Mouse (Mus musculus): ENCODE results near the gene Srms. TPM values are rescaled to one million over a fixed set of nuclear protein-coding genes. Genes with fewer than 3 reads are reported as not detected.

Gene Srms
- polyA plus RNA-seq, 1 experiment: not detected

- Histone ChIP-seq H3K4me1 (ENCODE audit: control insufficient read depth, insufficient read depth, low read length) (no peaks in the 10 kb centered on the region), H3K27ac (ENCODE audit: insufficient read depth, low read length) (no peak overlapping the region), H3K4me3 (ENCODE audit: insufficient read depth, low read length) (no peak overlapping the region)
- no peak for TF ChIP-seq CTCF (IDR thresholded peaks at IDR 0.05; ENCODE audit: borderline replicate concordance, insufficient read depth, low read length)
- no peak for TF ChIP-seq POLR2A (IDR thresholded peaks at IDR 0.05; ENCODE audit: low read depth, low read length)
These were observed 55.8 kb downstream of the Srms start for GRCm38 (mm10) chr2:181157180-181157579.

- no peak for TF ChIP-seq POLR2A (IDR thresholded peaks at IDR 0.05; ENCODE audit: low read depth, low read length)
- no peak for TF ChIP-seq CTCF (IDR thresholded peaks at IDR 0.05; ENCODE audit: borderline replicate concordance, insufficient read depth, low read length)
- Histone ChIP-seq H3K4me3 (ENCODE audit: insufficient read depth, low read length) (no peak within 1 kb of the TSS), H3K27ac (ENCODE audit: insufficient read depth, low read length) (no peak within 1 kb of the TSS), H3K4me1 (ENCODE audit: control insufficient read depth, insufficient read depth, low read length) (no peaks in the 10 kb centered on the region)
These were observed 56.5 kb downstream of the Srms start, which contains the start of gene Eef1a2 for GRCm38 (mm10) chr2:181156248-181157121. Gene Eef1a2 (minus strand): TSS chr2:181157014.

- TF ChIP-seq CTCF (IDR thresholded peaks at IDR 0.05; ENCODE audit: borderline replicate concordance, insufficient read depth, low read length): no peak
- no peak for TF ChIP-seq POLR2A (IDR thresholded peaks at IDR 0.05; ENCODE audit: low read depth, low read length)
- no peaks in the 10 kb centered on the region for H3K4me1 ChIP-seq (ENCODE audit: control insufficient read depth, insufficient read depth, low read length)
- no peak overlapping the region for H3K4me3 ChIP-seq (ENCODE audit: insufficient read depth, low read length)
- H3K27ac ChIP-seq (ENCODE audit: insufficient read depth, low read length): no peak overlapping the region
These were observed 57.2 kb downstream of the Srms start for GRCm38 (mm10) chr2:181155801-181156200.

Other genes with a start within 250 kb of the Srms start
- gene Arfgap1, start 246.0 kb downstream of the Srms start, polyA plus RNA-seq (2011; ENCODE audit: insufficient read length, low read depth, missing spikeins): 88.3 and 96.5 TPM in 2 replicates
- gene Col20a1, start 226.7 kb downstream of the Srms start, polyA plus RNA-seq (2011; ENCODE audit: insufficient read length, low read depth, missing spikeins): 0.23 and 0.40 TPM in 2 replicates
- not detected in 2 replicates for gene Chrna4, start 169.6 kb downstream of the Srms start, polyA plus RNA-seq (2011; ENCODE audit: insufficient read length, low read depth, missing spikeins)
- not detected in 2 replicates for gene Kcnq2, start 77.9 kb downstream of the Srms start, polyA plus RNA-seq (2011; ENCODE audit: insufficient read length, low read depth, missing spikeins)
- gene Eef1a2, start 56.2 kb downstream of the Srms start, polyA plus RNA-seq (2011; ENCODE audit: insufficient read length, low read depth, missing spikeins): not detected in 2 replicates
- gene Ppdpf, start 25.9 kb downstream of the Srms start, polyA plus RNA-seq (2011; ENCODE audit: insufficient read length, low read depth, missing spikeins): 37.8 and 40.9 TPM in 2 replicates
- not detected in 2 replicates for gene Ptk6, start 10.4 kb downstream of the Srms start, polyA plus RNA-seq (2011; ENCODE audit: insufficient read length, low read depth, missing spikeins)
- gene Fndc11, start 6.8 kb upstream of the Srms start, polyA plus RNA-seq (2011; ENCODE audit: insufficient read length, low read depth, missing spikeins): not detected in 2 replicates
- gene Helz2, start 28.8 kb upstream of the Srms start, polyA plus RNA-seq (2011; ENCODE audit: insufficient read length, low read depth, missing spikeins): 10.5 and 12.3 TPM in 2 replicates
- 20.0 and 23.6 TPM in 2 replicates for gene Gmeb2, start 74.8 kb upstream of the Srms start, polyA plus RNA-seq (2011; ENCODE audit: insufficient read length, low read depth, missing spikeins)
- gene Stmn3, start 101.3 kb upstream of the Srms start, polyA plus RNA-seq (2011; ENCODE audit: insufficient read length, low read depth, missing spikeins): not detected in 2 replicates
- gene Rtel1, start 106.6 kb upstream of the Srms start, polyA plus RNA-seq (2011; ENCODE audit: insufficient read length, low read depth, missing spikeins): 40.8 and 43.5 TPM in 2 replicates
- 13.5 and 19.1 TPM in 2 replicates for gene Zgpat, start 151.7 kb upstream of the Srms start, polyA plus RNA-seq (2011; ENCODE audit: insufficient read length, low read depth, missing spikeins)
- 32.8 and 37.6 TPM in 2 replicates for gene Arfrp1, start 152.2 kb upstream of the Srms start, polyA plus RNA-seq (2011; ENCODE audit: insufficient read length, low read depth, missing spikeins)
- 6.8 and 8.1 TPM in 2 replicates for gene Lime1, start 166.9 kb upstream of the Srms start, polyA plus RNA-seq (2011; ENCODE audit: insufficient read length, low read depth, missing spikeins)
- gene Zbtb46, start 246.2 kb upstream of the Srms start, polyA plus RNA-seq (2011; ENCODE audit: insufficient read length, low read depth, missing spikeins): 2.6 and 3.3 TPM in 2 replicates